Mouse (Mus musculus) heart, adult 2 months (tissue): Measurements from ENCODE around the gene Cerkl. TPM values are rescaled to one million over a fixed set of nuclear protein-coding genes. Genes with fewer than 3 reads are reported as not detected.

Experiments
- DNase-seq, 2 experiments: peaks; one replicate each; pipeline ENCODE4 v3.0.0; 2021
- H3K27ac ChIP-seq: fragments of 200-600 bp; 2 replicates; pipeline ENCODE4 v1.8.1; 2022
- H3K27me3 ChIP-seq: fragments of 200-500 bp; 2 replicates; pipeline ENCODE4 v1.6.1; 2012; ENCODE audit warnings: mild to moderate bottlenecking, low read length, inconsistent platforms, mixed read lengths; ENCODE audit not compliant: control insufficient read depth, insufficient read depth
- H3K36me3 ChIP-seq: fragments of 200-500 bp; 2 replicates; pipeline ENCODE4 v1.6.1; 2012; ENCODE audit warnings: low read length, inconsistent platforms; ENCODE audit not compliant: control insufficient read depth, insufficient read depth
- H3K4me1 ChIP-seq: fragments of 200-500 bp; 2 replicates; pipeline ENCODE4 v1.6.1; 2011; ENCODE audit warnings: low read length; ENCODE audit not compliant: control insufficient read depth, insufficient read depth
- H3K4me3 ChIP-seq: fragments of 200-600 bp; 2 replicates; pipeline ENCODE4 v1.8.1; 2022
- H3K79me2 ChIP-seq: fragments of 200-500 bp; replicated peaks from 2 replicates; pipeline ENCODE4 v1.6.1; 2012; ENCODE audit warnings: mild to moderate bottlenecking, inconsistent platforms, low read length, moderate library complexity, mixed read lengths; ENCODE audit not compliant: control insufficient read depth, insufficient read depth
- H3K9ac ChIP-seq: fragments of 200-500 bp; 2 replicates; pipeline ENCODE4 v1.6.1; 2012; ENCODE audit warnings: low read depth, mild to moderate bottlenecking, control low read depth, inconsistent platforms, low read length, mixed read lengths
- CTCF ChIP-seq: fragments of 200-600 bp; IDR thresholded peaks from 2 replicates; pipeline ENCODE4 v1.8.1; 2022; ENCODE audit warnings: antibody characterized with exemption, mild to moderate bottlenecking, moderate library complexity
- EP300 ChIP-seq: fragments of 200-500 bp; IDR thresholded peaks from 2 replicates; pipeline ENCODE4 v1.6.1; 2011; ENCODE audit warnings: low read depth, low read length, control low read depth; ENCODE audit not compliant: insufficient read depth
- POLR2A ChIP-seq: fragments of 200-500 bp; IDR thresholded peaks from 2 replicates; pipeline ENCODE4 v1.6.1; 2011; ENCODE audit warnings: mild to moderate bottlenecking, low read depth, low read length, control low read depth; ENCODE audit not compliant: insufficient read depth
- WGBS: fragments of 180-500 bp; shearing (Covaris S2); methylation state at CpG from one replicate; pipeline ENCODE4 v1.1.7; 2018; 5-methylcytosine and 5-hydroxymethylcytosine counted together
- intact Hi-C: fragments of 180-260 bp; cut with DNase I; formaldehyde crosslinking; loops from one replicate; pipeline ENCODE4 v1.15.1; 2025
- polyA plus RNA-seq: library from polyadenylated mRNA; depleted of rRNA; stranded (reverse); fragments of >200 nt; gene quantifications from 2 replicates; pipeline ENCODE4 v1.2.3, GENCODE M21; 2012
- total RNA-seq, 2 experiments: library from RNA; stranded (reverse); gene quantifications; 2 replicates each; pipeline ENCODE4 v1.2.3; 2021

Gene Cerkl
- total and polyA plus RNA-seq, 3 experiments, result 0.47 to 0.82 (median 0.73) TPM

DNA sequence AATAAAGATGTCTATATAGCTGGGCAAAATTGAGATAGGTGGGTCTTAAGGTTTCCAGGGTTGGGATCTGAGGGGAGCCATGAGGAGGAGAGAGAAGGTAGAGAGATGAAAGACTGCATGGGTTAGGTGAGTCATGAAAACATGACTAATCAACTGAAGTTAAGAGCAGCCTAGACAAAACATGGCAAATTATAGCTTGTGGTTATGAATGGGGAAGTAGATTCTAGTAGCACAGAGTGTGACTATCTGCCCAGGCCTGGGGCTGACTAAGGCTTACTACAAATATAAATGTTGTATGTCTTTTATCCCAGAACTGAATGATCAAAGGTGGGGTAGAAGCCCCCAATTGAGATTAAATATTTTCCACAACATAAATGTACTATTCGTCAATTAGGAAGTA lies 9.4 kb downstream of the Cerkl start:
- no peaks in the 10 kb centered on the region for H3K79me2 ChIP-seq
- no peaks in the 10 kb centered on the region for H3K4me1 ChIP-seq
- WGBS, result 53% methylated on average over 1 of the region's 1 CpGs
- no peak overlapping the region for H3K4me3 ChIP-seq
- no peak overlapping the region for H3K9ac ChIP-seq
- TF ChIP-seq POLR2A (no peak), EP300 (no peak), CTCF (no peak)
- H3K27ac ChIP-seq, result no peak overlapping the region
- intact Hi-C loops, result no loop called here
- H3K27me3 ChIP-seq, result no peaks in the 10 kb centered on the region
- no peak for DNase-seq
- H3K36me3 ChIP-seq, result no peaks in the 10 kb centered on the region

DNA sequence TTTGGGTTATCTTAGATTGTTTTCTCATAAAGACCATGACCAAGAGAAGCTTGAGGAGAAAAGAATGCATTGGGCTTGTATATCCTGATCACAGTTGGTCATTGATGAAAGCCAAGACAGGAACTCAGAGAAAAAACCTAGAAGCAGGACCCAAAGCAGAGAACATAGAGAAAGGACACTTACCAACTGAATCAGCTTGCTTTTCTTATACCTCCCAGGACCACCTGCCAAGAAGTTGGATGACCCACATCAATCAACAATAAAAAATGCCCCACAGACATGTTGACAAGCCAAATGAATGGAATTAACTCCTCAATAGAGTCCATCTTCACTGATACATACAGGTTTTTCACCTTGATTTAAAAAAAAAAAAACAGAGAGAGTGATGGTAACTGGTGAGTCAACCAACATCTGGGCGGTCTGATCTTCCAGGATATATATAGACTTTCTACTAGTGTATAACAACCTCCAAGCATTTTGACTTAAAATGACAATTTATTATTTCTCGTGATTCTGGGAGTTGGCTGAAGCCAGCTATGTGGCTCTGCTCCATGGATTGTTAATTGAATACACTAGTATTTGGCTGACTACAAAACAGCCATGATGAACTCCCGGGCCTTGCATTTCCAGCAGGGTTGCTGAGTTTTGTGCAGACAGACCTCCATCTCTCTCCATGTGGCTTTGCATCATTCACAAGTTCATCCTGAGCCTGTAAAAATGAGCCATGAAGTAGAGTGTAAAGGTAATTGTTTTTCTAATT lies 12.5 kb downstream of the Cerkl start:
- Histone ChIP-seq H3K9ac (no peak overlapping the region), H3K36me3 (no peaks in the 10 kb centered on the region), H3K79me2 (no peaks in the 10 kb centered on the region), H3K27ac (no peak overlapping the region), H3K4me3 (no peak overlapping the region), H3K4me1 (no peaks in the 10 kb centered on the region), H3K27me3 (no peaks in the 10 kb centered on the region)
- WGBS, result 73% methylated on average over 3 of the region's 3 CpGs
- TF ChIP-seq POLR2A (no peak), EP300 (no peak)
- intact Hi-C loops, result no loop called here
- DNase-seq, result no peak

DNA sequence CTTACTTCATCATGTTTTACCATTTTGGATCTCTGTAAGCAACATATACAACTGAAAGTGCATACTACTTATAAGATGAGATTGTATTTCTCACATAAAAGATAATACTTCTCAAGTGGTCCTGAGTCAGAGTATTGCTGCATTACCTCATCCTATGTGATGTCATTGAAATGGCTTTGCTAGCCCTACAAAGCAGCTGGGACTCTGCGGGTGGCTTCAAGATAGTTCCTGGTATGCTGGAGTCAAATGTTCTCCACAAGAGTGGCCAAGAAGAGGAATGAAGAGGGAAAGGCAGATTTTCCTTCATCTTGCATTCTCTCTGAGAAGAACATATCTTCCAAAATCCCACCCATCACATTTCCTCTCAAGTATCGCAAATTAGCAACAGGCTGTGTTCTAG lies 13.2 kb downstream of the Cerkl start:
- H3K4me1 ChIP-seq, result no peaks in the 10 kb centered on the region
- H3K4me3 ChIP-seq, result no peak overlapping the region
- no peak overlapping the region for H3K9ac ChIP-seq
- H3K27me3 ChIP-seq, result no peaks in the 10 kb centered on the region
- intact Hi-C loops, result no loop called here
- H3K36me3 ChIP-seq, result no peaks in the 10 kb centered on the region
- H3K79me2 ChIP-seq, result no peaks in the 10 kb centered on the region
- DNase-seq, result no peak
- TF ChIP-seq EP300, result no peak
- TF ChIP-seq POLR2A, result no peak
- no peak for TF ChIP-seq CTCF
- no peak overlapping the region for H3K27ac ChIP-seq
- WGBS, result 85% methylated on average over 2 of the region's 2 CpGs

DNA sequence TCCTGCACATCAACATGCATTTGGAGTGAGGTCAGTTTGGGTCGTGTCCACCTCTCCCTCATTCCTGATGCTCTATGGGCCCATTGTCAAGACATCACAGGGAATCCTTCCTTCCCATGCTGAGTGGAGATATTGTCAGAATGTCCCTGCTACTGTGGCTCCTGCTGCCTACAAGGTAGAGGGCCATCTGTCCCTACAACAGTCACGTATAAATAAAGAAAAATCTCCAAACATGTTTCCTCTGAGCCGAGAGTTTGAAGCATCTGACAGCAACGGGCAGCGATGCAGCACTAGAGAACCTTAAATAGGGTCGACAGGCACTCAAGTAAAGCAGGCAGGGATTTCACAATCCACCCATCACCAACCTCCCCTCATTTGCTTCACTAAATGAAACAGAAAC lies 13.7 kb downstream of the Cerkl start:
- Histone ChIP-seq H3K4me3 (no peak overlapping the region), H3K36me3 (no peaks in the 10 kb centered on the region), H3K27ac (no peak overlapping the region), H3K4me1 (no peaks in the 10 kb centered on the region), H3K9ac (no peak overlapping the region), H3K79me2 (no peaks in the 10 kb centered on the region), H3K27me3 (no peaks in the 10 kb centered on the region)
- intact Hi-C loops, result no loop called here
- TF ChIP-seq CTCF (no peak), POLR2A (no peak), EP300 (no peak)
- 78% methylated on average over 6 of the region's 6 CpGs for WGBS
- no peak for DNase-seq

DNA sequence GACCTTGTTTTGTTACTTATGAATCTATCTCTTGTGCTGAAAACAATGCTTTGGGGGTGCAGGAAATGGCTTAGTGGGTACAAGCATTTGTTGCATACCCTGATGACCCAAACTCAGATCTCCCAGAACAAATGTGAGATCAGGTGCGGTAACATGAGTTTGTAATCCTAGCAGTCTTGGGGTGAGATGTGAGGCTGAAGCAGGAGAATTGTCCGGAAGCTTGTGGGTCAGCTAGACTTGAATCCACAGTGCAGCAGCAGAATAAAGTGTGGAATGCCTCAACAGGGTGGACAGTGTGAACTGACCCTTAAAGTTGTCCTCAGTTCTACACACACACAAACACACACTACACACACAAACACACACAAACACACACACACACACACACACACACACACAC lies 14.4 kb downstream of the Cerkl start:
- intact Hi-C loops, result no loop called here
- H3K27me3 ChIP-seq, result no peaks in the 10 kb centered on the region
- no peak overlapping the region for H3K4me3 ChIP-seq
- no peak for DNase-seq
- H3K79me2 ChIP-seq, result no peaks in the 10 kb centered on the region
- TF ChIP-seq CTCF (no peak), EP300 (no peak), POLR2A (no peak)
- WGBS, result 94% methylated on average over 2 of the region's 2 CpGs
- H3K36me3 ChIP-seq, result no peaks in the 10 kb centered on the region
- no peak overlapping the region for H3K27ac ChIP-seq
- H3K9ac ChIP-seq, result no peak overlapping the region
- H3K4me1 ChIP-seq, result no peaks in the 10 kb centered on the region

DNA sequence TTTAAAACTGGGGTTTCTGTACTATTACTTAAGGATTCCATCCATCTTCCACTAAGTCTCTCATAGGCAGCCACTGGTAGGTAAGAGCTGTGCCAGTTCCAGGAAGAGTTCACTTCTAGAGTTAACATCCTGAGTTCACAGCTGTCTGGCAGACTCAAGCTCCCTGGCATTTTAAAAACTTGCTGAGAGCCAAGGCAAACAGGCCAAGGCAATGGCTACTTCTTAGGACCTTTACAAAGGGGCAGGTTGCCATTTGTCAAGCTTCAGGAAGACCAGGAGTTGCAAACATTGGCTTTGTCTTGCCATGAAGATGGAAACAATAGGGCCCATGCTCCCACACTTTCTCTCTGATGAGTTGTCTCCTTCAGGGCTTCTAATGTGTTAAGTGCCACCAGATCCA lies 26.5 kb downstream of the Cerkl start:
- Histone ChIP-seq H3K27ac (no peak overlapping the region), H3K36me3 (no peaks in the 10 kb centered on the region), H3K9ac (no peak overlapping the region), H3K27me3 (peaks cover 4% of the 10 kb centered on the region), H3K79me2 (no peaks in the 10 kb centered on the region), H3K4me3 (no peak overlapping the region), H3K4me1 (no peaks in the 10 kb centered on the region)
- intact Hi-C loops, result no loop called here
- no peak for TF ChIP-seq POLR2A
- no peak for TF ChIP-seq CTCF
- TF ChIP-seq EP300, result no peak
- no peak for DNase-seq
